Mouse (Mus musculus) inflammation-experienced regulatory T-cells (primary cell): ENCODE results near the gene Zfp827. TPM values are rescaled to one million over a fixed set of nuclear protein-coding genes. Genes with fewer than 3 reads are reported as not detected.

ENCODE experiments used
- polyA plus RNA-seq, 2 experiments: library from polyadenylated mRNA; unstranded; fragments of 100-300 nt; shearing (Covaris generic); gene quantifications; one replicate each; pipeline ENCODE4 v1.2.1; 2017

The Zfp827 gene
- 1 to 10 TPM; 3.4 to 4.1 TPM for polyA plus RNA-seq

GRCm38 (mm10) chr8:79027977-79028487 lies at the start of gene Zfp827:
Gene Zfp827 (plus strand): TSS chr8:79028437.

Other genes with a start within 250 kb of the Zfp827 start
- 100 to 1,000 TPM; 132 to 145 TPM for gene Lsm6, start 207.3 kb upstream of the Zfp827 start, polyA plus RNA-seq
- gene 1700011L22Rik, start 220.1 kb downstream of the Zfp827 start, polyA plus RNA-seq, result under 1 TPM in 1 of 2 experiments, not detected in 1; 0.39 TPM